Mouse (Mus musculus): Measurements from ENCODE around the gene Zfp850. TPM values are rescaled to one million over a fixed set of nuclear protein-coding genes. Genes with fewer than 3 reads are reported as not detected.

Zfp850 gene
- polyA plus RNA-seq (2012), result 0.26 and 0.34 TPM in 2 replicates

DNA sequence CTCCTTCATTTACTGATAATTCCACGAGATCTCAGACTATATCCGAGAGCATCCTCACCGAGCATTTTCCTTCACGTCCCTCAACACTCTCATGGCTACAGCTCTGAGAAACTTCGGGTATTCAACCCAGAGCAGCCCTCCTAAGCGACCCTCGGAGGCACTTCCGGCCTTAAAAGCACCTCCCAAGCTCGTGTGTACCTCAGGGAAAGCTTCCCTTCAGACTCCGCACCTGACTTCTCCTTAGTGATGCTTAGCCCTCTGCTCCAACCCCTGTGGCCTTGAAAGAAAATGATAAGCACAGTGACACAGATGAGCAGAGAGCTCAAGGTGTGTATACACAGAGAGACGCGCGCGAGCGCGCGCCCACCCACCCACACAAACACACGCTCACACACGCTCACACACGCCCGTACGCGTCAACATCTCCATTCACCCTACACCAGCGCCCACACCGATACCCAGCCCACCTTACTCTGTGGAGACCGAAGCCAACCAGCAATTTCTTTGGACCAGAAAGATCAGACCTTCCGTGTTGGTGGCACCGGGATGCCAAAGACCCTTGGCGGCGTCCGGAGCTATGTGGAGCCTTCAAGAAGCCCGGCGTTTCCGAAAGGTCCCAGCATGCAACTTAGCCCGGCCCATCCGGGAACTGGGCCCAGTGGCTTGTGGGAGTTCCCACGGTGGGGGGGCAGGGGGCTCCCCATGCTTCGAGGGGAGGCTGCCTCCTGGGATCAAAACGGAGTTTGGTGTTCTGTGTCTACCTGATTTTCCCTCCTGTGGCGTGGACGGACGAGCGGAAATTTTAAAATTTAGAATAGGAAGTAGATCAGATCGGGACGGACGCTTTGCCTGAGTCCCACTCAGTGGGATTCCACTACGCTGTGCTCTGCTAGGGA, at the start of gene Zfp850:
TSS of gene Zfp850 (minus strand) at position 567 of the 896 bp plus-strand sequence.

DNA sequence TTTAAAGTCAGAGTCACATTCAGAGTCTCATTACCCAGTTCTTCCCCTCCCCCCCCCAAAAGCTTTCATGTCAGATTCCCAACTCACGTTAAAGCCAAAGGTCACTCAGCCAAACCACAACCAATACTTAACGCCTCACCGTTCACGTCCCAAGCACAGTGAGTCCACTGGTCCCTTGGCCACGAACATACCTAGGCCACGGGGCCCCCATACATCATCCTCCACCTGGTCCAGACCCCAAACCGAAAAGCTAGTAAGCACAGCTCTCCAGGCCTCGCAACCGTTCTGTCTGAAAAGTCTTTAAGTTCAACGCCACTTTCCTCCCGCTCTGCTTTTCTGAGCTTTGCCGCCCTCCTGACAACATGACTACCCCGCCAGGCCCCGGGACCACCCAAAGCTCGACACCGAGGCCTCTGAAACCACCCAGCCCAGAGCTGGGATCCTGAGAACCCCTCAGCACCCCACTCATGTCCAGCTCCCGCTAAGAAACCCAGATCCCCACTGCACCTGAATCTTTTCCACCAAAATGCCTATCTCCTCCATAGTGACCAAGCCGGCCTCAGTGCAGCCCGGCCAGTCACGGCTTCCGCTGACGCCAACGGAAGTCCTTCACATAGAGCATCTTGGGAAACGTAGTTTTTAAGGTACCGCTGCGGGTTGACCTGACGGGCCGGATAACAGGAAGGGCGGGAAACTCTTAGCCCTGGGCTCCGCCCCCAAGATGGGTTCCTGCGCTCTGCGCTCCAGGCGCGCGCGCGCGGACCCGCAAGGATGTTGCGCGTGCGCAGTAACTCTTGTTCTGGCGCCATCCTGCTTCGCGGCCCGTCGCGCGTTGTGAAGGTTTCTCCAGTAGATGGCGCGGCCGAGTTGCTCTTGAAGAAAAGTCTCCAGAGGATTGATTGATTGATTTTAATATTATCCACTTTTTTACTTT, 35.8 kb upstream of the Zfp850 start, which contains the start of gene Psmc4:
TSS of gene Psmc4 (minus strand) at position 626 of the 934 bp plus-strand sequence.

DNA sequence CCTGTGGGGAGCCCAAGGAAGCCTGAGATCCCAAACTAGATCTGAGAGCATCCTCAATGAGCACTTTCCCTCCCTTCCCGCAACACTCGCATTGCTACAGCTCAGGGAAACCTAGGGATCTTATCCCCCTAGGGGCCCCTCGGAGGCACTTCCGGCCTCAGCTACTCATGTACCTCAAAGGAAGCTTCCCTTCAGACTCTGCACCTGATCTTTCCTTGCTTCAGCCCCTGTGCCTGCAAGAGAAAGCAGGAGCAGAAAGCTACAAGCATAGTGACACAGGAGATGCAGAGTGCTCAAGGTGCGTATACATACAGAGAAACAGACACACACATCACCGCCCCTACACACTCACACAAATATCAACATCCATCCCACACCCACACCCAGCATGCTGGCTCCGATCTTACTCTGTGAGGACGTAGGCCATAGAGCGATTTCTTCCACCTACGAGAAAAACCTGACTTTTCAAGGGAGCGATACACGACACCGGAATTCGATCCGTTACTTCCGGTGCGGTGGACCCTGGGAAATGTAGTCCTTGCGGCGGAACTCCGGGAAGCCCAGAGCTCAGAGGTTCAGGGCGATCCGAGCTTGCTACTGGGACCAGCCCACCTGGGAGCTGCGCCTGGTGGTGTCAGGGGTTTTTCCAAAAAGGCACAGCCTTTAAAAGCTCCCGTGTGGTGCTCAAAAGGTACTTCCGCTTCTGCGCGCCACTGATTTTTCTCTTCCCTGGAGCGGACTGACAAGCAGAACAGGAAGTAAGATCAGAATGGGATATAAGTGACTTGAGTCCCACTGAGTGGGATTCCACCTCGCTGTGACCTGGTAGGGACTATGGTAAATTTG, 35.0 kb downstream of the Zfp850 start, which contains the start of gene Zfp780b:
TSS of gene Zfp780b (minus strand) at position 489 of the 846 bp plus-strand sequence.

Other genes starting within 250 kb of the Zfp850 start
- gene Zfp626, start 206.9 kb downstream of the Zfp850 start, polyA plus RNA-seq (2012), result 0.14 and 0.76 TPM in 2 replicates
- gene Zfp59, start 175.5 kb downstream of the Zfp850 start, polyA plus RNA-seq (2012), result 0.15 and 0.39 TPM in 2 replicates
- 0.10 and 0.19 TPM in 2 replicates for gene Zfp607a, start 156.6 kb downstream of the Zfp850 start, polyA plus RNA-seq (2012)
- gene Zfp974, start 84.7 kb downstream of the Zfp850 start, polyA plus RNA-seq (2012), result not detected in 2 replicates
- gene Zfp780b, start 34.9 kb downstream of the Zfp850 start, polyA plus RNA-seq (2012), result 0.18 and 0.27 TPM in 2 replicates
- 87.0 and 88.8 TPM in 2 replicates for gene Psmc4, start 36.0 kb upstream of the Zfp850 start, polyA plus RNA-seq (2012)
- gene Fcgbp, start 57.1 kb upstream of the Zfp850 start, polyA plus RNA-seq (2012), result not detected in 2 replicates
- gene 9530053A07Rik, start 115.4 kb upstream of the Zfp850 start, polyA plus RNA-seq (2012), result not detected in 2 replicates
- 516 and 763 TPM in 2 replicates for gene Fbl, start 155.6 kb upstream of the Zfp850 start, polyA plus RNA-seq (2012)
- 57.5 and 63.7 TPM in 2 replicates for gene Dyrk1b, start 165.4 kb upstream of the Zfp850 start, polyA plus RNA-seq (2012)

Data from megakaryocyte-erythroid progenitor cell, adult 5 weeks (primary cell).